Mouse (Mus musculus) intestine, embryonic 16.5 days (tissue): ENCODE results near the gene Smarca4. TPM values are rescaled to one million over a fixed set of nuclear protein-coding genes. Genes with fewer than 3 reads are reported as not detected.

Experiments
- ATAC-seq: fragments of 200-750 bp; cut with Nextera tagmentation; 2 replicates; pipeline ENCODE4 v1.8.0; 2017; ENCODE audit warnings: moderate TSS enrichment, moderate library complexity
- H3K27ac ChIP-seq: fragments of 300-500 bp; sonication (generic); 2 replicates; pipeline ENCODE4 v1.5.1; 2014; ENCODE audit warnings: mild to moderate bottlenecking, low read length
- H3K27me3 ChIP-seq: fragments of 300-500 bp; sonication (generic); replicated peaks from 2 replicates; pipeline ENCODE4 v1.6.1; 2014; ENCODE audit warnings: low read length, control low read depth, mixed read lengths; ENCODE audit not compliant: control insufficient read depth, insufficient read depth
- H3K36me3 ChIP-seq: fragments of 300-500 bp; sonication (generic); 2 replicates; pipeline ENCODE4 v1.6.1; 2014; ENCODE audit warnings: low read length, control low read depth; ENCODE audit not compliant: control insufficient read depth, insufficient read depth
- H3K4me1 ChIP-seq: fragments of 300-500 bp; sonication (generic); 2 replicates; pipeline ENCODE4 v1.6.1; 2014; ENCODE audit warnings: low read length, control low read depth, mixed read lengths; ENCODE audit not compliant: control insufficient read depth, insufficient read depth
- H3K4me2 ChIP-seq: fragments of 300-500 bp; sonication (generic); 2 replicates; pipeline ENCODE4 v1.6.1; 2014; ENCODE audit warnings: low read depth, low read length, control low read depth
- H3K4me3 ChIP-seq: fragments of 300-500 bp; sonication (generic); 2 replicates; pipeline ENCODE4 v1.5.1; 2014; ENCODE audit warnings: mild to moderate bottlenecking, low read length
- H3K9ac ChIP-seq: fragments of 300-500 bp; sonication (generic); 2 replicates; pipeline ENCODE4 v1.6.1; 2014; ENCODE audit warnings: low read depth, low read length
- H3K9me3 ChIP-seq: fragments of 300-500 bp; sonication (generic); 2 replicates; pipeline ENCODE4 v1.6.1; 2016; ENCODE audit warnings: low read length, control low read depth; ENCODE audit not compliant: control insufficient read depth
- WGBS: fragments of 180-500 bp; shearing (Covaris S2); extraction: QIAGEN DNeasy Blood & Tissue Kit; methylation state at CpG from one replicate; pipeline ENCODE4 v1.1.7; 2014; 5-methylcytosine and 5-hydroxymethylcytosine counted together
- polyA plus RNA-seq: library from polyadenylated mRNA; unstranded; fragments of >200 nt; fragmentation: Nextera tagmentation; extraction: Ambion mirVana; gene quantifications from 2 replicates; pipeline ENCODE4 v1.2.1, GENCODE M21; 2015

The Smarca4 gene
- polyA plus RNA-seq, 1 experiment from 2014 or later: 61.2 TPM

- Histone ChIP-seq H3K4me1 (no peaks in the 10 kb centered on the region), H3K4me2 (no peak overlapping the region), H3K9ac (no peak overlapping the region), H3K27ac (no peak overlapping the region), H3K36me3 (peaks cover 61% of the 10 kb centered on the region), H3K9me3 (no peaks in the 10 kb centered on the region), H3K27me3 (no peaks in the 10 kb centered on the region), H3K4me3 (no peak overlapping the region)
- no peak for ATAC-seq
- WGBS: 88% methylated on average over 6 of the region's 6 CpGs
Observed at GRCm38 (mm10) chr9:21670354-21670753, 54.4 kb downstream of the Smarca4 start.

DNA sequence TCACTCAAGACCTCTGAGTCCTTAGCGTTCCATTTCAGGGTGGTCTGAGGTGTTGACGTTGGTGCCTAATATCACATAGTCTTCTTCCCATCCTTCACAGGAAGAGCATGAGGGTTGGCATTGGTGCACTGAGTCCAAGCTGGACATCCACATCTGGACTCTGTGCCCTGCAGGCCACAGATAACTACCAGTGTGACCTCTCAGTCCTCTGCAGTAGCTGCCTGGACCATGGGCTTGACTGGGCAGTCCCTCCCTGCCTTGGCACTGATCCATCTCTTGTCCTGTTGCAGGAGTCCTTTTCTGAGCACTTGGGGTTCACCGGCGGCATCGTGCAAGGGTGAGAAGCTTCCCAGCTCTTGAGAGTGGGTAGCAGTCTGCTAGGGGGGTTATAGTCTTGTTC lies 55.8 kb downstream of the Smarca4 start:
- no peak overlapping the region for H3K27ac ChIP-seq
- no peak overlapping the region for H3K9ac ChIP-seq
- ATAC-seq: no peak
- H3K4me3 ChIP-seq: no peak overlapping the region
- H3K36me3 ChIP-seq: peaks cover 59% of the 10 kb centered on the region
- H3K4me1 ChIP-seq: no peaks in the 10 kb centered on the region
- 94% methylated on average over 5 of the region's 5 CpGs for WGBS
- no peak overlapping the region for H3K4me2 ChIP-seq
- H3K9me3 ChIP-seq: no peaks in the 10 kb centered on the region
- H3K27me3 ChIP-seq: no peaks in the 10 kb centered on the region

DNA sequence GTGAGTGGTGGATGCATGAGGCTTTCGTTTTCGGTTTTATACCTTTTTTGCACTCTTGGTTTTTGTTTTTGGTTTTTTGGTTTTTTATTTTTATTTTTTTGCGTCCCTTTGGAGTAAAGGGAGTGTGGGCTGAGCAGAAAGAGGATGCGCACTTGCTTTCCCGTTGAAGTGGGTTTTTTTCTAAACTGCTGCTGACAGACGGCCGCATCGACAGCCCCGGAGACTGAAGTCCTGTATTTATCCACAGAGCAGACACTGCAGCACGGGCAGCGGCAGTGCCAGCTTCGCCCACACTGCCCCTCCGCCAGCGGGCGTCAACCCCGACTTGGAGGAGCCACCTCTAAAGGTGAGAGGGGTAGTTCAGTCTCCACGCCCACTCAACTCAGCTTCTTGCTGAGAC lies 61.7 kb downstream of the Smarca4 start:
- no peak for ATAC-seq
- Histone ChIP-seq H3K9ac (no peak overlapping the region), H3K36me3 (peaks cover 59% of the 10 kb centered on the region), H3K27ac (no peak overlapping the region), H3K4me2 (no peak overlapping the region), H3K4me3 (no peak overlapping the region), H3K4me1 (no peaks in the 10 kb centered on the region), H3K9me3 (no peaks in the 10 kb centered on the region), H3K27me3 (no peaks in the 10 kb centered on the region)
- 95% methylated on average over 17 of the region's 17 CpGs for WGBS

GRCm38 (mm10) chr9:21680448-21680847 lies 64.5 kb downstream of the Smarca4 start:
- no peak overlapping the region for H3K27ac ChIP-seq
- ATAC-seq: no peak
- H3K4me1 ChIP-seq: no peaks in the 10 kb centered on the region
- H3K9ac ChIP-seq: no peak overlapping the region
- H3K4me2 ChIP-seq: no peak overlapping the region
- no peak overlapping the region for H3K4me3 ChIP-seq
- no peaks in the 10 kb centered on the region for H3K27me3 ChIP-seq
- WGBS: 91% methylated on average over 4 of the region's 4 CpGs
- peaks cover 52% of the 10 kb centered on the region for H3K36me3 ChIP-seq
- no peaks in the 10 kb centered on the region for H3K9me3 ChIP-seq

DNA sequence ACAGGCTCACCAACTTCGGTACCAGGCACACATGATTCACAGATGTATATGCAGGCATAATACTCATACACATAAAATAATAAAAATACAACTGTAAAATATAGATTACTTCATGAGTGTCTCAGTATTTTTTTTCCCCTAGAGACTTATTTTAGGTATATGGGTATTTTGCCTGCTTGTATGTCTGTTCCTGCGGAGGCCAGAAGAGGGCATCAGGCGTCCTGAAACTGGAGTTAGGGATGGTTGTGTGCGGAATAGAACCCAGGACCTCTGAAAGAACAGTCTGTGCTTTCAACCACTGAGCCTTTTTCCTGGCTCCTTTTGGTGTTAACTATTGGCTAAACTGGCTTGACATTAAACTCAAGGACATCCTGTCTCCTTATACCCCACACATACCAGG lies 66.9 kb downstream of the Smarca4 start:
- no peak overlapping the region for H3K9ac ChIP-seq
- ATAC-seq: no peak
- H3K27me3 ChIP-seq: no peaks in the 10 kb centered on the region
- no peak overlapping the region for H3K4me2 ChIP-seq
- H3K9me3 ChIP-seq: no peaks in the 10 kb centered on the region
- peaks cover 47% of the 10 kb centered on the region for H3K36me3 ChIP-seq
- H3K4me1 ChIP-seq: no peaks in the 10 kb centered on the region
- 87% methylated on average over 4 of the region's 4 CpGs for WGBS
- H3K4me3 ChIP-seq: no peak overlapping the region
- no peak overlapping the region for H3K27ac ChIP-seq

DNA sequence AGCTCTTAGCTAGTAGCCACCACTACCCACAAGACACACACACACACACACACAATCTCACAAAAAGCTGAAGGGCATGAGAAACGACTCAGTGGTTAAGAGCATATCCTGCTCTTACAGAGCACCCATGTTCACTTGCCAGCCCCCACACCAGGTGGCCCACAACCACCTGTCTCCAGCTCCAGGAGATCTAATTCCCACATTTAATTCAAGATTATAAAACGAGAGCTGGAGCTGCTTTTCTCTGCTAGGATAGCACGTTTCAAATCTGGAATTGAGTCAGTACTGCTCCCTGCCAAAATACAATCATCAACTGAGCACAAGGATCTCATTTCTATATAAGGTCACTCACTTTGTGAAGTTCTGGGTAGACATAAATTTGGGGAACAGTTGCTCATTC lies 67.9 kb downstream of the Smarca4 start:
- WGBS: 75% methylated on average over 3 of the region's 3 CpGs
- Histone ChIP-seq H3K4me2 (no peak overlapping the region), H3K27ac (no peak overlapping the region), H3K4me3 (no peak overlapping the region), H3K9me3 (no peaks in the 10 kb centered on the region), H3K4me1 (no peaks in the 10 kb centered on the region), H3K27me3 (no peaks in the 10 kb centered on the region), H3K36me3 (peaks cover 38% of the 10 kb centered on the region), H3K9ac (no peak overlapping the region)
- no peak for ATAC-seq

GRCm38 (mm10) chr9:21688554-21688953 lies 72.6 kb downstream of the Smarca4 start:
- Histone ChIP-seq H3K27ac (no peak overlapping the region), H3K4me1 (no peaks in the 10 kb centered on the region), H3K27me3 (no peaks in the 10 kb centered on the region), H3K9ac (no peak overlapping the region), H3K4me2 (no peak overlapping the region), H3K4me3 (no peak overlapping the region), H3K36me3 (peaks cover 26% of the 10 kb centered on the region), H3K9me3 (no peaks in the 10 kb centered on the region)
- peak; percentile 68; the same call in 1 of the 2 replicates for ATAC-seq
- WGBS: 85% methylated on average over 7 of the region's 7 CpGs

DNA sequence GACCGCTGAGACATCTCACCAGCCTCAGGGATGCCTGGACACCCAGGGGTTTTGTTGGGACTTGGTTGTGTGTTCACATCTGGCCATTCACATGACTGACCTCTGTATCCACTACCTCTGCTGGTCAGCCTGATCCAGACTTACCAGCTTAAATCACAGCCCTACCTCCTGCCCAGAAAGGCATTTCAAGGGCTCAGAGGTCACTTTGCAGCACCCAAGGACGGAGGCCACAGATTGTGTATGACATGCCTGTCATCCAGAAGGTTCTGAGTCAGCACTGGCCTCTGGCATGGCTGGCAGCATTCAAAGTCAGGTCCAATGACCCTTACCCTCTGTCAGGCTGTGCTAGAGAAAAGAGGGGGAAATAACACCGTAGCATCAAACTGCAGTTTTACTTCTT lies 74.1 kb downstream of the Smarca4 start:
- H3K27ac ChIP-seq: no peak overlapping the region
- no peak overlapping the region for H3K4me3 ChIP-seq
- no peak overlapping the region for H3K4me2 ChIP-seq
- ATAC-seq: no peak
- WGBS: 85% methylated on average over 3 of the region's 3 CpGs
- H3K4me1 ChIP-seq: no peaks in the 10 kb centered on the region
- no peaks in the 10 kb centered on the region for H3K27me3 ChIP-seq
- no peaks in the 10 kb centered on the region for H3K9me3 ChIP-seq
- peaks cover 24% of the 10 kb centered on the region for H3K36me3 ChIP-seq
- H3K9ac ChIP-seq: no peak overlapping the region

- H3K9ac ChIP-seq: no peak overlapping the region
- no peak overlapping the region for H3K4me2 ChIP-seq
- H3K36me3 ChIP-seq: peaks cover 16% of the 10 kb centered on the region
- no peaks in the 10 kb centered on the region for H3K4me1 ChIP-seq
- H3K27ac ChIP-seq: no peak overlapping the region
- 45% methylated on average over 2 of the region's 2 CpGs for WGBS
- no peak overlapping the region for H3K4me3 ChIP-seq
- no peaks in the 10 kb centered on the region for H3K9me3 ChIP-seq
- no peaks in the 10 kb centered on the region for H3K27me3 ChIP-seq
- ATAC-seq: no peak
Observed at GRCm38 (mm10) chr9:21691862-21692261, 75.9 kb downstream of the Smarca4 start.

DNA sequence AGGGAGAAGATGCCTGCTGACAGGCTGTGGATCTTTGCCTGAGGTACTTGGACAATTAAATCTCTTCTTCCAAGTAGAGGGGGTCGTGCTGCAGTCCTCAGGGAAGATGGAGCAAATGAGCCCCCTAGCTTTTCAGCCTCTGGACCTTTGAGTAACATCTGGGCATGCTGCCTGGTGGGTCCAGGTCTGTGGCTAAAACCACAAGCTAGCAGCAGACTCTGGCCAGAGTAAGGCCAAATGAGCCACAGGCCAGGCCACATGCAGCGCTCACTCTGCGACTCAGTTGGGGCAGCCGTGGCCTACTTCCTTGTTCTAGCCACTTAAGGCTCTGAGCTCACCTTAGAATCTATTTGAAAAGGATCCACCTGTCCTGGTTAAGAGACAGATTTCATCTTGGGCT lies 76.5 kb downstream of the Smarca4 start:
- Histone ChIP-seq H3K9ac (no peak overlapping the region), H3K27ac (no peak overlapping the region), H3K27me3 (no peaks in the 10 kb centered on the region), H3K4me3 (no peak overlapping the region), H3K4me1 (no peaks in the 10 kb centered on the region), H3K36me3 (peaks cover 14% of the 10 kb centered on the region), H3K9me3 (no peaks in the 10 kb centered on the region), H3K4me2 (no peak overlapping the region)
- 94% methylated on average over 4 of the region's 4 CpGs for WGBS
- no peak for ATAC-seq
